Mouse (Mus musculus): ENCODE data around the gene Tpp1.

DNA sequence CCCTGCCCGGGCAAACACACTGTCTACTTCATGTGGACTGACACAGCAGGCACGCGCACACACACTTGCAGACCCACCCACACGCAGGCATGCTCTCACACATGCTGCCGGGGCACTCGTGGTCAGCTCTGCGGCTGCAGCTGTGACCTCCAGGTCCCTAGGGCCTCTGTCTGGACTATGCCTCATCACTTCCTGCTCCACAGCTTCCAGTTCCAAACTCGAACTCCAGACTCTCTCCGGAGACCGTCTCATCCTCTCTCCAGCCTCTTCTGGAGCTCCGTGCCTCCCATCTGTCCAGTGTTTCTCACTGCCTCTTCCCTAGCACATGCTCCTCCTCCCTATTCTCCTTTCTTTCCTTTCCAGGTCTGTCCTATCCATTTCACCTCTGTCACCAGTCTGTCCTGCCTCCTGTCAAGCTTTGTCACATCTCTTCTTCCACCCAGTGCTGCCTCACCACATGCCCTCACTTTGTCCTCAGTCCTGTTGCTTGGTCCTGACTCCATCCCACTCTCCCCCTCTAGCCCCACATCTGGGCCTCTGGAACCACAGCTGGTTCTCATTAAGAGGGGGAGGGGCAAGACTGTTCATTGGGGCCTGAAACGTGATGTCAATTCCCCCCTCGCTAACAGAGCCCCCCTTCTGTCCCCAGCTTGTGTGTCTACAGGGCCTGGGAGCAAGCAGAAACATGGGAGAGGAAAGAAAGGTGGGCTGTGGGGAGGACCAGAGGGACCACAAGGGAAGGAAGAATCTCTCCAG lies 25.9 kb upstream of the Tpp1 start:
- TF ChIP-seq CTCF (IDR thresholded peaks at IDR 0.05; ENCODE audit: insufficient read depth, low read depth, low read length), result no peak
- no peak for TF ChIP-seq POLR2A (IDR thresholded peaks at IDR 0.05; ENCODE audit: insufficient read depth, low read depth, low read length)

Measured in olfactory bulb, adult 2 months (tissue).